Mouse (Mus musculus) lung, adult 2 months (tissue): ENCODE data around the gene Trim10. TPM values are rescaled to one million over a fixed set of nuclear protein-coding genes. Genes with fewer than 3 reads are reported as not detected.
"Not testable (repeated sequence)": the region's sequence is repeated elsewhere in the genome, so short reads cannot be mapped to it uniquely, and the experiment has no call there.

ENCODE experiments used
- DNase-seq: peaks from one replicate; pipeline ENCODE4 v3.0.0; 2022
- H3K4me1 ChIP-seq: fragments of 200-500 bp; 2 replicates; pipeline ENCODE4 v1.6.1; 2011; ENCODE audit warnings: low read length; ENCODE audit not compliant: control insufficient read depth, insufficient read depth
- H3K4me3 ChIP-seq: fragments of 200-500 bp; replicated peaks from 2 replicates; pipeline ENCODE3; 2011; ENCODE audit warnings: low read depth, mild to moderate bottlenecking, control low read depth, low read length; ENCODE audit errors: extremely low read depth
- CTCF ChIP-seq: fragments of 200-500 bp; IDR thresholded peaks from 2 replicates; pipeline ENCODE4 v1.5.1; 2011; ENCODE audit warnings: mild to moderate bottlenecking, low read length, control low read depth; ENCODE audit not compliant: insufficient read depth
- POLR2A ChIP-seq: fragments of 200-500 bp; IDR thresholded peaks from 2 replicates; pipeline ENCODE4 v1.6.1; 2011; ENCODE audit warnings: low read depth, mild to moderate bottlenecking, control low read depth, low read length, borderline replicate concordance; ENCODE audit errors: extremely low read depth
- WGBS: fragments of 180-500 bp; shearing (Covaris S2); methylation state at CpG from one replicate; pipeline ENCODE4 v1.1.7; 2018; 5-methylcytosine and 5-hydroxymethylcytosine counted together
- polyA plus RNA-seq: library from polyadenylated mRNA; depleted of rRNA; stranded (reverse); fragments of >200 nt; gene quantifications from 2 replicates; pipeline ENCODE4 v1.2.3, GENCODE M21; 2012; rRNA removed

The Trim10 gene
- 0.07 and 0.25 TPM in 2 replicates for polyA plus RNA-seq

GRCm38 (mm10) chr17:36869284-36869954 lies at the start of gene Trim10:
Trim10 (plus strand) TSS chr17:36869574.
- TF ChIP-seq POLR2A, result no peak
- TF ChIP-seq CTCF, result no peak
- 72% methylated on average over 4 of the region's 4 CpGs for WGBS
- H3K4me3 ChIP-seq, result no peak within 1 kb of the TSS
- DNase-seq, result no peak
- no peaks in the 10 kb centered on the region for H3K4me1 ChIP-seq

GRCm38 (mm10) chr17:36824005-36824404 lies 45.4 kb upstream of the Trim10 start:
- TF ChIP-seq CTCF (peak; percentile 79), POLR2A (no peak)
- no peak overlapping the region for H3K4me3 ChIP-seq
- H3K4me1 ChIP-seq, result no peaks in the 10 kb centered on the region
- DNase-seq, result peak; percentile 54

GRCm38 (mm10) chr17:36825525-36825924 lies 43.8 kb upstream of the Trim10 start:
- TF ChIP-seq CTCF (no peak), POLR2A (no peak)
- H3K4me1 ChIP-seq, result no peaks in the 10 kb centered on the region
- no peak overlapping the region for H3K4me3 ChIP-seq
- no peak for DNase-seq
- 16% methylated on average over 4 of the region's 4 CpGs for WGBS

- TF ChIP-seq CTCF, result peak; percentile 59
- WGBS, result 8% methylated on average over 5 of the region's 5 CpGs
- not testable (repeated sequence) for H3K4me3 ChIP-seq, H3K4me1 ChIP-seq
- DNase-seq, result peak; percentile 60
These were observed 43.4 kb upstream of the Trim10 start for GRCm38 (mm10) chr17:36826002-36826401.

- no peaks in the 10 kb centered on the region for H3K4me1 ChIP-seq
- TF ChIP-seq POLR2A (no peak), CTCF (no peak)
- 84% methylated on average over 2 of the region's 2 CpGs for WGBS
- H3K4me3 ChIP-seq, result no peak overlapping the region
- DNase-seq, result no peak
These were observed 40.9 kb upstream of the Trim10 start for GRCm38 (mm10) chr17:36828488-36828887.

GRCm38 (mm10) chr17:36830470-36830869 lies 38.9 kb upstream of the Trim10 start:
- WGBS, result 63% methylated on average over 3 of the region's 3 CpGs
- DNase-seq, result no peak
- Histone ChIP-seq H3K4me1 (no peaks in the 10 kb centered on the region), H3K4me3 (no peak overlapping the region)
- no peak for TF ChIP-seq POLR2A
- no peak for TF ChIP-seq CTCF

GRCm38 (mm10) chr17:36832694-36833093 lies 36.7 kb upstream of the Trim10 start:
- Histone ChIP-seq H3K4me3 (no peak overlapping the region), H3K4me1 (no peaks in the 10 kb centered on the region)
- no peak for DNase-seq
- 55% methylated on average over 4 of the region's 4 CpGs for WGBS
- no peak for TF ChIP-seq POLR2A

GRCm38 (mm10) chr17:36835591-36836426 lies 33.6 kb upstream of the Trim10 start:
- Histone ChIP-seq H3K4me1 (peaks cover 3% of the 10 kb centered on the region; the same call in 1 of the 2 replicates), H3K4me3 (no peak overlapping the region)
- 34% methylated on average over 12 of the region's 12 CpGs for WGBS
- peak; percentile 44 for DNase-seq
- TF ChIP-seq POLR2A (no peak), CTCF (no peak)

- DNase-seq, result no peak
- Histone ChIP-seq H3K4me1 (peaks cover 3% of the 10 kb centered on the region; the same call in 1 of the 2 replicates), H3K4me3 (peak overlapping the region; percentile 65)
- WGBS, result 19% methylated on average over 3 of the region's 3 CpGs
- no peak for TF ChIP-seq POLR2A
- no peak for TF ChIP-seq CTCF
These were observed 33.0 kb upstream of the Trim10 start for GRCm38 (mm10) chr17:36836427-36836812.
